Mouse (Mus musculus) kidney, adult 2 months (tissue): ENCODE data around the gene Taar7a.
A peak's percentile ranks its signal among the peaks of the same experiment; 100 is the strongest.

Experiments used
- CTCF ChIP-seq: fragments of 200-500 bp; conservative IDR thresholded peaks from 2 replicates; pipeline ENCODE4 v1.5.1; 2011; ENCODE audit warnings: low read depth, mild to moderate bottlenecking, control low read depth, low read length, moderate library complexity, mixed read lengths; ENCODE audit not compliant: insufficient read depth, insufficient read length
- POLR2A ChIP-seq: fragments of 200-500 bp; IDR thresholded peaks from one replicate; pipeline ENCODE4 v1.6.1; 2011; ENCODE audit warnings: low read depth, low read length, control low read depth

DNA sequence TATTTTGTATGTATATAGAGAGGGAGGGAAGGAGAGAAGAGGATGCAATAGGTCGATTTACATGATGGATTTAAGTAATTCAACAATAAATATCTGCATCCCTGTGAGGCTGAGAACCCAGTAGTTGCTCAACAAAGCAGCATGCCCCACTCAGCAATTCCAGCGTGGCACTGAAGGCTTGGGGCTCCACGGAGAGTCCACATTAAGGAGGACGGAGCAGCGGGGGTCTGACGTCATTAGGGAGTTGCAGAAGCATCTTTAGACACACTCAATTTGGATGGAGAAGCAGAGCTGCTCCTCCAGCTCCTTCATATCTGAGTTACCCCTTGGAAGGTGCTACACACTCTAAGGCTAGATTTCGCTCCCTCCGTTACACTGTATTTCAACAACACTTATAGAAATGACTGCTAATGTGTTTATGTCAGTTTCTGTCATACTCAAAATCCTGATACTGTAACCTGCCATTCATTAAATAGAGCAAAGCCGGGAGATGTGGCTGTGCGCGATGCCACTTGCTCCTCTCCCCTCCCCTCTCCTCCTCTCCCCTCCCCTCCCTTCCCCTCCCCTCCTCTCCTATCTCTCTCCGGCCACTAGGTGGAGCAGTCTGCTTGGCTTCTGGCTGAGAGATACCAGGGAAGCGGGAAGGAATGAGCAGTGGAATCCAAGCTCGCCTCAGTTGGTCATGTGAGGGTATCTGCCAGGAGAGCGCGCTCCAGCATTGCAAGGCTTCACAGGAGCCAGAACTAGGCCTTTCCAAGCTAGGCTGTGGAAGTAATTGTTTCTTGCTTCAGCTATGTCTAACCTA, 14.2 kb downstream of the Taar7a start:
- TF ChIP-seq POLR2A (no peak), CTCF (peak; percentile 84)
